Mouse (Mus musculus) heart, adult 2 months (tissue): ENCODE results near the gene Tmprss11b.

Experiments used
- CTCF ChIP-seq: fragments of 200-600 bp; IDR thresholded peaks from 2 replicates; pipeline ENCODE4 v1.8.1; 2022; ENCODE audit warnings: antibody characterized with exemption, mild to moderate bottlenecking, moderate library complexity
- EP300 ChIP-seq: fragments of 200-500 bp; IDR thresholded peaks from 2 replicates; pipeline ENCODE4 v1.6.1; 2011; ENCODE audit warnings: low read depth, low read length, control low read depth; ENCODE audit not compliant: insufficient read depth
- POLR2A ChIP-seq: fragments of 200-500 bp; IDR thresholded peaks from 2 replicates; pipeline ENCODE4 v1.6.1; 2011; ENCODE audit warnings: mild to moderate bottlenecking, low read depth, low read length, control low read depth; ENCODE audit not compliant: insufficient read depth

DNA sequence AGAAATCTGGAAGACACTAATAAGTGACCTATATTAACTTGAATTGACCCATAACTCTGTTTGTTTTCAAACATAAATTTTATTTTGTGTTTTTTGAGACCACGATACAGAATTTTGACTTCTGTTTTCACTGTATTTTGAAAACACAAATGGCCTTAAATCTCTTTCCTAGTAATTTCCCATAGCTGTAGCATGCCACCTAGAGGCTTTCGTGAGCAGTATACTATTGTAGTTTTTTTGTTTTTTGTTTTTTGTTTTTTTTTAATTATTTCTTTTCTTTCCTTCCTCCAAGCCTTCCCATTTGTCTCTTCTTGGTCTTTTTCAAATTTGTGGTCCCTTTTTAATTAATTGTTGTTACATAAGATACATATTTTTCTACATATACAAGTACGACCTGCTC, 28.8 kb upstream of the Tmprss11b start:
- TF ChIP-seq POLR2A (no peak), EP300 (no peak), CTCF (no peak)
